Mouse (Mus musculus): ENCODE results near the gene Ccnk.

The Ccnk gene

DNA sequence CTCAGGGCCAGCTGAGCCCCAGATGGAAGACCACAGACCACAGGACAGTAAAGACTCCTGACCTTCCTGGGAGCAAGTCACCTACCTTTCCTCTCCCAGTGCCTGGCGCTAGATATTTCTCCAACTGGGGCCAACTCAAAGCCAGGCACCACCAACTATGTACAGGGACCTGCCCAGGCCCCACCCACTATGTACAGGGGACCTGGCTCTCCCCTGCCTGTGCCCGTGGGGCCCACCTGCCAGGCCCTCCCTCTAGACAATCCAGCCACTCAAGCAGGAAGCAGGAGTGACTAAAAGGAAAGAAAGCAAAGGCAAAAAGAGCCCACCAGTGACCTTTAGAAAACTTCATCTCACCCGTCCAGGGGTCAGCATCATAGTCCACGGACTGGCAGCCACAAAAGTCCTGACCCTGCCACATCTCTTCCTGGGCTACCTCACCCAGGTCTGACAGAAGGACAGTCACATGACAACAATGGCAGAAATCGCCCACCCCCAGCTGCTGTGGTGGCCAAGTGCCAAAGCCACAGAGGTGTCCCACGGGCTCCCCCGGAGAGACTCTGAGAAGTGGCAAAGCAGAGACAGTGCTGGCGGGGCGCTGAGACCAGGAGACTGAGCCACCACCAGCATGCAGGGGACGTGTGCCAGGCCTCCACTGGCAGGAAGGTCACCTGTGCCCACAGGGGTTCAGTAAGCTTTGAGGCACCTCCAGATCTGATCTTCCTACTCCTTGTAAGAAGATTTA lies 67.6 kb downstream of the Ccnk start:
- DNase-seq (ENCODE audit: low spot score in 2 of 2): no peak

DNA sequence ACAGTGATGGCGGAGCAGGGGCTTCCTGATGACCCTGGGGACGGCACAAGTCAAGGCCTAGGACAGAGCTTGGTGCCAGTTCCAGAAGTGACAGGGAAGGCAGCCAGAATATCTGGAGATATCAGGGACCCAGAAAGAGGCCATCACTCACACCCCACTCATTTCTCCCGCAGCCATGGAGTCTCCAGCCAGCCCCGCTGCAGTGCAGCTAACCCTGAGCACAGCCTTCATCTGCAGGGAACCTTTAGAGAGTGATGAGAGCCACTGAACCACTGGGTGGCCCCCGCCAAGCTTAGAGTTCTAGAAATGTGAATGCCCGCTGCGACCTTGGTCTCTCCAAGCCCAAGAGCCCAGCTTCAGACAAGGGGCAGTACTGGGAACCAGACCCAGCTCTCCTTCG lies 69.6 kb downstream of the Ccnk start:
- DNase-seq (ENCODE audit: low spot score in 2 of 2): no peak

DNA sequence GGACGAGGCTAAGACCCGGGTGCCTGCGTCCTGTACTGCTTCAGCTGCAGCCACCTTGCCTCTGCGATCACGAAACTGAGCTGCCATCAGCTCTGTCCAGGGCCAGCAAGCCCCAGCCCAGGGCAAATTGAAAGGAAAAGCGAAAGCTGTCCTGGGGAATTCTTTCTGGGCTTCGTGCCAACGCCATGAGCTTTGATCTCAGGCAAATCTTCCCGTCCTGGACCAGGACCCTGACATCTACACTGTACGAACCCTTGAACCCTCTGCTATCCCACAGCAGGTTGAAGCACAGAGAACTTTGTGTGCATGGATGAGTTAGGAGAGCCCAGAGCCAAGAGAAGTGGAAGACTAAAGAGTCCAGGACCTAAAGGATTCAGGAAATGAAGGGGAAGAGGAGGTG lies 70.1 kb downstream of the Ccnk start:
- no peak for DNase-seq (ENCODE audit: low spot score in 2 of 2)

DNA sequence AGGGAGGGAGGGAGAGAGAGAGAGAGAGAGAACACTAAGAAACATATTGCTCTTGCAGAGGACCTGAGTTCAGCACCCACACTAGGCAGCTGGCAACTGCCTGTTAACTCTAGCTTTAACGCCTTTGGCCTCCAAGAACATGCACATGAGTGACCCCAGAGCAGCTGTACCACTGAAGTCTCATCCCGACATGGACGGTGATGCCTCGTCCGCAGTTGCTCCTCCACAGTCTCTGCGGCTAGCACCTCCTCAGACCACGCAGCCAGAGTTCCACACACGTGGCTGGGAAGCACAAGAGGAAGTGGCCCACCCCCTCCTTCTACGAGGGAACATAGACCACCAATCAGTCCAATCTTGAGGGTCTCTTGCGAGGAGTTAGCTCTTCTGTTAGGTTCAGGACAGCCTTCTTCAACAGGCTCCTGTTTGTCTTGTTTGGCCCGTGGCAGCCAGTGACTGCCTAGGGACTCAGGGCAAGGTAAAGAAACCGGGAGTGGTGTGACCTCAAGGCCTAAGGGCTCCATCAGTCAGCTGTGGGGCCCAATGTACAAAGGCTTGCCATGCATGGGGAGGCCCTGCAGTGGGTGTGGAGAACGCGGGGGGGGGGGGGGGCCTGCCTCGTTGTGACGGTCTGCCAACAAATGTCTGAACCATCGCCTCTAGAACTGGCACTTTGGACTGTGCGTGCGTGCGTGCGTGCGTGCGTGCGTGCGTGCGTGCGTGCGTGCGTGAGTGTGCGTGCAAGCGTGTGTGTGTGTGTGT lies 71.8 kb downstream of the Ccnk start:
- no peak for DNase-seq (ENCODE audit: low spot score in 2 of 2)

DNA sequence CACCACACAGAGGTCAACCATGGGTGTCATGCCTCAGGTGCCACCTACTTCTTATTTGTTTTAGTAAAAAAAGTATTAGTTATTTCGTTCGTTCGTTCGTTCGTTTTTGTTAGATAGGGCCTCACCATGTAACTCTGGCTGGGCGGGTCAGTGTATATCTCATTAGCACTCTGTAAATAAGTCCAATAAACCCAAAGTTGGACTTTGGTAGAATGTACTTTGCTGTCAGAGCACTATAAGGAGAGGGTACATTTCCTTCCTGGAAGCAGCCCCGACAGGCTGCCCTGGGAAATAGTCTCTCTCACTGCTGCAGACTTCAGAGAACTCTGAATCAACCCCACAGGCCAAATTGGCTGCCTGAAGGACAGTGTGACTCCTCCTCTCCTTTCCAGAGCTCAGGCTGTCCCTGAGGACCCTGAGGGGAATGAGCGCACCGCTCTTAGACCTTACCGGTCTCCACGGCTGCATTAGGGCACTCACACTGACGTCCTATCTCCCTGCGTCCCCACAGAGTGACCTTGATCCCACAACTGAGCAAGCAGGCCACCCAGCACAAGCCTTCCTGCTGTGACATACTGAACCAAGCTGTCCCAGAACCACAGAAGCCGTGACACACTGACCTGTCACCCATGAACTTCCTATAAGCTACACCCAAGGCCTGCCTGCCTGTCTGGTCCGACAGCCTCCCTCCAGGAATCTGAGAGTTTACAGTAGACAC lies 72.6 kb downstream of the Ccnk start:
- DNase-seq (ENCODE audit: low spot score in 2 of 2): no peak

Measured in cerebellum, postnatal 4 days (tissue).